Mouse (Mus musculus): ENCODE data around the gene Cacna2d3.

DNA sequence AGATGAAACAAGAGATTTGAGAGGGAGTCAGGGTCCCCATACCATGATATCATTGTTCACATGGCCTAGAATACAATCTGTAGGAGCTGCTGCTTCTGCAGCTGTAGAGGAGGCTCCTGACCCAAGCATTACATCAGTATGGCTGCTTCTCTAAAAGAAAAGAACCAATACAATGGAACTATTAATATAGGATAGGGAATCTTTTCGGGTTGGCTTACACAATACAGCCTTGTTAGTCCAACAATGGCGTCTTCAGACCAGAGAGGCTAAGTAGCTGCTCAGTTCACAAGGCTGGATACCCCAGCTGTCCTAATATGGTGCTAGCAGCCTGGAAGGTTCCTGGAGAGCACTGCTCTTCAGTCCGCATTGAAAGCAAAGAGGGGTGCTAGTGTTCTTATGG, 296.5 kb downstream of the Cacna2d3 start:
- TF ChIP-seq CTCF (IDR thresholded peaks at IDR 0.05; ENCODE audit: low read depth) (no peak), EP300 (IDR thresholded peaks at IDR 0.05; ENCODE audit: low read depth) (no peak)

Measured in liver, postnatal 0 days (tissue).